Mouse (Mus musculus): ENCODE measurements around the gene Tmem158.

Gene Tmem158

GRCm38 (mm10) chr9:123260611-123261021 lies at the start of gene Tmem158:
Gene Tmem158 (minus strand): TSS chr9:123260764.
- peak; percentile 81 for DNase-seq (ENCODE audit: low spot score)

GRCm38 (mm10) chr9:123309685-123310365 lies 49.3 kb upstream of the Tmem158 start:
- DNase-seq (ENCODE audit: low spot score), result no peak

- DNase-seq (ENCODE audit: low spot score), result no peak
Measured at GRCm38 (mm10) chr9:123309073-123309472, 48.5 kb upstream of the Tmem158 start.

- DNase-seq (ENCODE audit: low spot score), result no peak
Measured at GRCm38 (mm10) chr9:123304917-123305316, 44.4 kb upstream of the Tmem158 start.

GRCm38 (mm10) chr9:123303952-123304351 lies 43.4 kb upstream of the Tmem158 start:
- DNase-seq (ENCODE audit: low spot score), result no peak

GRCm38 (mm10) chr9:123302759-123303313 lies 42.3 kb upstream of the Tmem158 start:
- DNase-seq (ENCODE audit: low spot score), result no peak

- DNase-seq (ENCODE audit: low spot score), result no peak
Measured at GRCm38 (mm10) chr9:123297862-123298261, 37.3 kb upstream of the Tmem158 start.

GRCm38 (mm10) chr9:123296229-123296628 lies 35.7 kb upstream of the Tmem158 start:
- DNase-seq (ENCODE audit: low spot score), result no peak

- DNase-seq (ENCODE audit: low spot score), result no peak
Measured at GRCm38 (mm10) chr9:123294581-123294980, 34.0 kb upstream of the Tmem158 start.

- no peak for DNase-seq (ENCODE audit: low spot score)
Measured at GRCm38 (mm10) chr9:123288378-123288777, 27.8 kb upstream of the Tmem158 start.

GRCm38 (mm10) chr9:123285623-123286022 lies 25.1 kb upstream of the Tmem158 start:
- no peak for DNase-seq (ENCODE audit: low spot score)

- no peak for DNase-seq (ENCODE audit: low spot score)
Measured at GRCm38 (mm10) chr9:123280775-123281174, 20.2 kb upstream of the Tmem158 start.

GRCm38 (mm10) chr9:123278003-123278402 lies 17.4 kb upstream of the Tmem158 start:
- no peak for DNase-seq (ENCODE audit: low spot score)

GRCm38 (mm10) chr9:123275373-123275772 lies 14.8 kb upstream of the Tmem158 start:
- no peak for DNase-seq (ENCODE audit: low spot score)

- DNase-seq (ENCODE audit: low spot score), result no peak
Measured at GRCm38 (mm10) chr9:123274674-123275073, 14.1 kb upstream of the Tmem158 start.

GRCm38 (mm10) chr9:123273876-123274275 lies 13.3 kb upstream of the Tmem158 start:
- DNase-seq (ENCODE audit: low spot score), result no peak

GRCm38 (mm10) chr9:123271552-123271951 lies 11.0 kb upstream of the Tmem158 start:
- DNase-seq (ENCODE audit: low spot score), result no peak

GRCm38 (mm10) chr9:123269906-123270558 lies 9.5 kb upstream of the Tmem158 start:
- DNase-seq (ENCODE audit: low spot score), result no peak

- DNase-seq (ENCODE audit: low spot score), result peak; percentile 28
Measured at GRCm38 (mm10) chr9:123259896-123260610, 511 bp downstream of the Tmem158 start.

- no peak for DNase-seq (ENCODE audit: low spot score)
Measured at GRCm38 (mm10) chr9:123259461-123259895, 1.1 kb downstream of the Tmem158 start.

- no peak for DNase-seq (ENCODE audit: low spot score)
Measured at GRCm38 (mm10) chr9:123258796-123259195, 1.8 kb downstream of the Tmem158 start.

- no peak for DNase-seq (ENCODE audit: low spot score)
Measured at GRCm38 (mm10) chr9:123255736-123256135, 4.8 kb downstream of the Tmem158 start.

- DNase-seq (ENCODE audit: low spot score), result no peak
Measured at GRCm38 (mm10) chr9:123247992-123248391, 12.6 kb downstream of the Tmem158 start.

Data from c-Kit-positive CD71-positive TER-119-positive erythroid progenitor cells, embryonic 14.5 days (primary cell).